In genomic region chr12:24708824-24709218, GRCm38 (mm10) we compare ENCODE assay signal across 8 mouse cellular contexts. TPM values are rescaled to one million over a fixed set of nuclear protein-coding genes. Genes with fewer than 3 reads are reported as not detected.
DNase-seq lines count a peak whose midpoint lies in the region; ATAC-seq and TF ChIP-seq lines count a peak whose summit lies in the region.

No protein-coding gene starts in this region.

- no peaks in the 10 kb centered on the region for H3K27me3 ChIP-seq in heart, embryonic 12.5 days (replicated peaks)
- H3K27me3 ChIP-seq in E14TG2a.4 (ENCODE audit: insufficient read depth, low read length): no peaks in the 10 kb centered on the region
- no peaks in the 10 kb centered on the region for H3K27me3 ChIP-seq in forebrain, embryonic 15.5 days
- no peaks in the 10 kb centered on the region for H3K27me3 ChIP-seq in liver, embryonic 16.5 days (ENCODE audit: control insufficient read depth, insufficient read depth, low read depth, low read length)

- intact Hi-C loops in heart, postnatal 10 days (cut with DNase I): loop anchor here (2.0 kb wide), 1 partner anchor 124 kb away; no protein-coding TSS in a partner anchor

- H3K36me3 ChIP-seq in heart, embryonic 12.5 days: peaks cover 32% of the 10 kb centered on the region
- peaks cover 55% of the 10 kb centered on the region for H3K36me3 ChIP-seq in E14TG2a.4 (ENCODE audit: insufficient read depth, low read length)
- 0 out of 2 replicates have a peak, but pooled peaks cover 3% of the 10 kb centered on the region for H3K36me3 ChIP-seq in forebrain, embryonic 15.5 days
- H3K36me3 ChIP-seq in liver, embryonic 16.5 days (ENCODE audit: control insufficient read depth, insufficient read depth): peaks cover 43% of the 10 kb centered on the region

- no peak for DNase-seq in heart, postnatal 10 days
- no peak for DNase-seq in right cerebral cortex, adult 2 months (ENCODE audit: low spot score in 2 of 2)
- DNase-seq in thymus, postnatal 14 days: no peak
- DNase-seq in right cerebral cortex, adult 18-20 months: no peak

- H3K4me1 ChIP-seq in heart, embryonic 12.5 days (replicated peaks): peaks cover 39% of the 10 kb centered on the region
- H3K4me1 ChIP-seq in E14TG2a.4 (replicated peaks; ENCODE audit: low read depth, low read length): peaks cover 82% of the 10 kb centered on the region
- peaks cover 35% of the 10 kb centered on the region for H3K4me1 ChIP-seq in forebrain, embryonic 15.5 days
- peaks cover 58% of the 10 kb centered on the region for H3K4me1 ChIP-seq in liver, embryonic 16.5 days (ENCODE audit: control insufficient read depth, low read depth, low read length)

- H3K4me2 ChIP-seq in heart, embryonic 12.5 days: peak overlapping the region; percentile 84
- H3K4me2 ChIP-seq in forebrain, embryonic 15.5 days (replicated peaks): peak overlapping the region; percentile 85
- H3K4me2 ChIP-seq in liver, embryonic 16.5 days (ENCODE audit: low read depth, low read length): peak overlapping the region; percentile 56

- peak overlapping the region; percentile 19; the same call in 1 of the 2 replicates for H3K27ac ChIP-seq in heart, embryonic 12.5 days (ENCODE audit: poor library complexity, severe bottlenecking)
- peak overlapping the region; percentile 75 for H3K27ac ChIP-seq in forebrain, embryonic 15.5 days (replicated peaks)
- peak overlapping the region; percentile 86 for H3K27ac ChIP-seq in liver, embryonic 16.5 days (ENCODE audit: low read length)

- peak overlapping the region; percentile 81 for H3K4me3 ChIP-seq in heart, embryonic 12.5 days
- peak overlapping the region; percentile 99 for H3K4me3 ChIP-seq in E14TG2a.4 (replicated peaks; ENCODE audit: low read length)
- H3K4me3 ChIP-seq in forebrain, embryonic 15.5 days: peak overlapping the region; percentile 97
- peak overlapping the region; percentile 97 for H3K4me3 ChIP-seq in liver, embryonic 16.5 days (ENCODE audit: low read depth, low read length)

- under 1% methylated on average over 17 of the region's 17 CpGs for WGBS in heart, embryonic 12.5 days
- WGBS in forebrain, embryonic 15.5 days: under 1% methylated on average over 17 of the region's 17 CpGs
- under 1% methylated on average over 17 of the region's 17 CpGs for WGBS in liver, embryonic 16.5 days (ENCODE audit: insufficient replicate concordance)

- TF ChIP-seq CTCF in E14TG2a.4 (conservative IDR thresholded peaks at IDR 0.05; ENCODE audit: low read length): no peak

- no peaks in the 10 kb centered on the region for H3K9me3 ChIP-seq in heart, embryonic 12.5 days (replicated peaks)
- no peaks in the 10 kb centered on the region for H3K9me3 ChIP-seq in E14TG2a.4 (ENCODE audit: low read length)
- no peaks in the 10 kb centered on the region for H3K9me3 ChIP-seq in forebrain, embryonic 15.5 days
- no peaks in the 10 kb centered on the region for H3K9me3 ChIP-seq in liver, embryonic 16.5 days (replicated peaks; ENCODE audit: control insufficient read depth, low read length)

- ATAC-seq in heart, embryonic 12.5 days (ENCODE audit: insufficient number of reproducible peaks, low FRiP score): no peak
- ATAC-seq in forebrain, embryonic 15.5 days (replicated peaks): no peak
- no peak for ATAC-seq in liver, embryonic 16.5 days (ENCODE audit: low read depth)

- peak overlapping the region; percentile 79 for H3K9ac ChIP-seq in heart, embryonic 12.5 days
- H3K9ac ChIP-seq in forebrain, embryonic 15.5 days (replicated peaks): peak overlapping the region; percentile 78
- H3K9ac ChIP-seq in liver, embryonic 16.5 days (ENCODE audit: low read depth, low read length): peak overlapping the region; percentile 95

RNA-seq across cellular contexts. Expression of gene Rrm2, which starts 0.8 kb away (rescaled TPM):
- polyA plus RNA-seq in heart, embryonic 12.5 days (2016; fragmentation: Nextera tagmentation; extraction: Ambion mirVana): 280 and 281 TPM in 2 replicates
- 10 to 100 TPM; 44.3 to 46.4 TPM for total RNA-seq in heart, postnatal 10 days (2021)
- polyA plus RNA-seq in forebrain, embryonic 15.5 days (2015; fragmentation: Nextera tagmentation; extraction: Ambion mirVana): 180 and 182 TPM in 2 replicates
- polyA plus RNA-seq in liver, embryonic 16.5 days (2015; fragmentation: Nextera tagmentation; extraction: Ambion mirVana): 418 and 451 TPM in 2 replicates

RNA-seq across cellular contexts. Expression of gene Cys1, which starts 27.2 kb away (rescaled TPM):
- polyA plus RNA-seq in heart, embryonic 12.5 days (2016; fragmentation: Nextera tagmentation; extraction: Ambion mirVana): 0.76 and 1.0 TPM in 2 replicates
- total RNA-seq in heart, postnatal 10 days (2021): 1 to 10 TPM; 5.1 to 5.9 TPM
- 2.1 TPM in 2 replicates for polyA plus RNA-seq in forebrain, embryonic 15.5 days (2015; fragmentation: Nextera tagmentation; extraction: Ambion mirVana)
- polyA plus RNA-seq in liver, embryonic 16.5 days (2015; fragmentation: Nextera tagmentation; extraction: Ambion mirVana): 0.37 and 0.67 TPM in 2 replicates

RNA-seq across cellular contexts. Expression of gene Klf11, which starts 57.7 kb away (rescaled TPM):
- polyA plus RNA-seq in heart, embryonic 12.5 days (2016; fragmentation: Nextera tagmentation; extraction: Ambion mirVana): 20.6 and 21.6 TPM in 2 replicates
- total RNA-seq in heart, postnatal 10 days (2021): 10 to 100 TPM; 25.5 to 37.3 TPM
- polyA plus RNA-seq in forebrain, embryonic 15.5 days (2015; fragmentation: Nextera tagmentation; extraction: Ambion mirVana): 16.6 and 17.7 TPM in 2 replicates
- polyA plus RNA-seq in liver, embryonic 16.5 days (2015; fragmentation: Nextera tagmentation; extraction: Ambion mirVana): 9.3 and 9.7 TPM in 2 replicates

Comparison
In these comparisons a context has a peak if more than half of its experiments do, and no peak if none do; other contexts are left out.
1. H3K27ac ChIP-seq: peak in every context shown above with its lines; median percentile 86 in liver, embryonic 16.5 days; 75 in forebrain, embryonic 15.5 days; 19 in heart, embryonic 12.5 days.